Mouse (Mus musculus): ENCODE data around the gene Zmym4. TPM values are rescaled to one million over a fixed set of nuclear protein-coding genes. Genes with fewer than 3 reads are reported as not detected.
A peak's percentile ranks its signal among the peaks of the same experiment; 100 is the strongest.
"Not testable (repeated sequence)": the region's sequence is repeated elsewhere in the genome, so short reads cannot be mapped to it uniquely, and the experiment has no call there.

Gene Zmym4
- total RNA-seq (2022) = 10 to 100 TPM; 43.7 to 80.5 (median 57.3) TPM

DNA sequence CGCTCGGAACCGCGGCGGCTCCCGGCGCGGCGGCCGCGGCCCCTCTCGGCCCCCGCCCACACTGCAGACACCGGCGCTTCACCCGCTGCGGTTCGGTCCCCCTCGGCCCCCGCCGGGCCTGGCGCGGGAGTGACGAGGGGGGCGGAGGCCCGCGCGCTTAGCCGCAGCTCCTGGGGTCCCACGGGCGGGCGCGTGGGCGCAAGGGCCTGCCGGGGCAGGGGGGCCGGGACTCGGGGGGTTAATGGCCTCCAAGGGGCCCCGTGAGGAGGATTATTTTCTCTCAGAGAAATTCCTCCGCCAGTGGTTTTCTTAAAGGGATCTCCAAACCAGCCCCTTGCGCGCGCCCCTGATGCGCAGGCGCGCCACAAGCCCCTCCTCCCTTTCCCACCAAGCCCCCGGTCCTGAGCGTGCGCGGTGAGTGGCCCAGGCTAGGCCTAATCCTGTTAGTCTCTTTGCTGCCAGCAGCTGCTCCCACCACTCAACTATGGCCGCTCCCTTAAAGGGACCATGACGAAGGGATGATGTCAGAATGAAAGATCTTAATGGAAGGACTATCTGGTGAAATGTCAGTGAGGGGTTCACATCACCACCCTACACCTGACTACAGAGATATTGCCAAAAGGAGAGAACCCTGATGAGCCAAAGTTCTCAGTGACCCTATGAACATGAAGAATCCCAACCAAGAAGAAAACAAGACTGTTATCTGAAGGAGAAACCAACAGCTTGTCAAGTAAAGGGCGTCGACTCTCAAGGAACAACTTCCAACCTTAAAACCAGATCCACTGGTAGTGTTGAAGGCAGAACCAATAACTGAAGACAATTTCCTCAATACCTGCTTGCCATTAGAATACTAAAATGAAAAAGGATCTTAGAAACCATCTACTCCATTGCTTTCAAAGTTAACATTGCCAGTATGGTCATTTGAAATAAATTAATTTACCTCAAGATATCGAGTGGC is at the start of gene Zmym4:
Zmym4 (minus strand) TSS at position 272 of the 958 bp plus-strand sequence.
- DNase-seq = peak; percentile 92

DNA sequence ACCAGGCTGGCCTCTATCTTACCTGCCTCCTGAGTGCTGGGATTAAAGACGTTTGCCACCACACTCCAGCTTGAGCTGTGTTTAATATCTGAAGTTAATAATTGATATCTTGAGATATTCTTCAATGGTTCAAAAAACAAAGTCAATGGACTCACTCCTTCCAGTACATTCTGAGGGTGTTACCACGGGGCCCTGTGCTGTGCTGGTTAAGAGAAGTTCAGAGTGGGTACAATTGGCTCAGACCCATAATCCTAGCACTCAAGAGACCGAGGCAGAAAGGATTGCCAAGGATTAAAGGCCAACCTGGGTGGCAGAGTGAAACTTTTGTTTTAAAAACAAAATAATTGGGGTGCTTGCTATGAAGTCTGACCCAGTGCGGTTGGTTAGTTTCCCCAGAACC is 48.4 kb upstream of the Zmym4 start:
- no peak for DNase-seq

DNA sequence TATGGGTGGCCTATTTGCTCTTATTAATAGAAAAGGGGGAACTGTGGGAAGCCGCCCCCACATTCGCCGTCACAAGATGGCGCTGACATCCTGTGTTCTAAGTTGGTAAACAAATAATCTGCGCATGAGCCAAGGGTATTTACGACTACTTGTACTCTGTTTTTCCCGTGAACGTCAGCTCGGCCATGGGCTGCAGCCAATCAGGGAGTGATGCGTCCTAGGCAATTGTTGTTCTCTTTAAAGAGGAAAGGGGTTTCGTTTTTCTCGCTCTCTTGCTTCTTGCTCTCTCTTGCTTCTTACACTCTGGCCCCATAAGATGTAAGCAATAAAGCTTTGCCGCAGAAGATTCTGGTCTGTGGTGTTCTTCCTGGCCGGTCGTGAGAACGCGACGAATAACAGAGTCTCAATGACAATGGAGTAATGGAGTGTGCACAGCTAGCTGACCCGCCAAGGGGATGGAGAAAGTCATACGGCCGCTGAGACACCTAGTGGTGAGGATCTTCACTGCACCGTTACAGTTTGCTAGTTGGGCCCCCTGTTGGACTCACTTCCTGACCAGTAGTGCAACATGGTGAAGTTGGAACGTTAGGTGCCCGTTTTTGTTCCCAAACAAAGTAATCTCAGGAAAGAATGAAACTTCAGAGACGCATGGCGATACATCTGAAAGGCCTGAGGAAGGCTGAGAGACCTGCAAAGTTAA is 47.5 kb upstream of the Zmym4 start:
- DNase-seq = peak; percentile 78

DNA sequence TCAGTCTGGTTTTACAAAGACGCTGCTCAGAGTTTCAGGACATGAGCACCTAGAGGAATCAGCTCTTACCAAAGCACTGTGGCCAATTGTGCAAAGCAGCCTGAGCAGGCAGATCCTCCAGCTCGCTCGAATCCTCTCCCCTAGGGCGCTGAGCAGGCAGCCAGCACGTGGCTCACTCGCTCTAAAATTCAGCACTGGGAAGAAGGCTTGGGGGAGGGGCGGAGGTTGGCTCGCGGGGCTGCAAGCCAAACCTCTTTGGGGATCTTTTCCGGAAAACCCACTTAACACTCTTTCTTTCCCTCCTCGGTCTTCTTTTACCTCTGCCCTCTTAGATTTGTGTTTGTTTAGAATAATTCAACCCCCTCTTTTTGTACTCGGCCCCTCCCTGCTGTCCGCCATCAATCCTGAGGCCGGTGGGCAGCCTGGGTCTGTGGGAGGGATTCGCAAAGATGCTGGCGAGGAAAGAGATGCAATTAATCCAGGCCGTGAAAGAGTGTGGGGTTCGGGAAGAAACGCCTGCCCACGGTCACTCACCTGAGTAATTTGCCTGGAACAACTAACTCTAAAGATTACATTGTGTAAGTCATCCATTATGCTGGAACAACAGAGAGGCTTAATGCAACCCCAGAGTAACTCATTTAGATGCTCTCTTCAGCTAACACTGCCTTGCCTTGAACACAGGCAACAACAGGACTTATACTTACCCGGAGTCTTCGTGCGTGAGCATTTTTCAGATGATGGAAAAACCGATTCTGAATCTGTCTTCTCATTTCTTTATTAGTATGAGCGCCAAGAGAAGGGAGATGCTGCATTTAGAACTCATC is 37.4 kb upstream of the Zmym4 start:
- no peak for DNase-seq

DNA sequence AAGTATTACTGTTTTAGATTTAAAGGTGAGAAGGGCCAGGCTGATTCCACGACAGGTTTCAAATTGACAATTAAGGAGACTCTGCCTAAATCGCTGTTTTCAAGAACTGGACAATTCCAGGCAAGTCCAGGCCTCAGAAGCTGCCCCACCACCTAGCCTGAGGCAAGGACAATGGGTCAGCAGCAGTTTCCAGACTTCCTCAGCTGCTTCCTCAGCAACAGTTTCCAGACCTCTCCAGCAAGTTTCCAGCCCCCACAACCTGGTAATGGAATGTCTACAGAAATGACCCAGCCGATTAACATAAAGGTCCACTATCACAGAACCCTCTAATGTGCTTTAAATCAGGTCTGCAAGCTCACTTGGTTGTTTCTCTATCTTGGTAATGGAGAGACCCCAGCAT is 36.4 kb upstream of the Zmym4 start:
- DNase-seq = no peak

DNA sequence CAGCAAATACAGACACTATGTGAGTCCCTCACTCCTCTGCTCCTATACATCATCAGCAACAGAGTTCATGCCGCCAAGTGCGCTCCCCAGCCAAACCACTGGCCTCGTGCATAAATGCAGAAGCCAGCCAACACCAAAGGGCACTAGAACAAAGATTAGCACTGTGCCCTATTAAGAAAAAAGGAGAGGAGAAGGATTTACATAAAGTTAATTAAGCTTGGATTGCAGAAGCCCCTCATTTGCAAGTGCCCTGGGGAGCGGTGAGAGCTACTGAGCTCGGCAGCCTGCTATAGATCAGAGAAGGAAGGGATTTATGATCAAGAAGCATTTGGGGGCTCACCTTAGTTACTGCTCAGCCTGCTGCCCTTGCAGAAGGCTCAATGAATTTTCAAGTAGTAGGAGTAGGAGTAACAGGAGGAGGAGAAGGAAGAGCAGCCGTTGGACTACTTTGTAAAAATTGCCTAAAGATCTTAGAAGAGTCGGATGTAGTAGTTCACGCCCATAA is 32.7 kb upstream of the Zmym4 start:
- no peak for DNase-seq

DNA sequence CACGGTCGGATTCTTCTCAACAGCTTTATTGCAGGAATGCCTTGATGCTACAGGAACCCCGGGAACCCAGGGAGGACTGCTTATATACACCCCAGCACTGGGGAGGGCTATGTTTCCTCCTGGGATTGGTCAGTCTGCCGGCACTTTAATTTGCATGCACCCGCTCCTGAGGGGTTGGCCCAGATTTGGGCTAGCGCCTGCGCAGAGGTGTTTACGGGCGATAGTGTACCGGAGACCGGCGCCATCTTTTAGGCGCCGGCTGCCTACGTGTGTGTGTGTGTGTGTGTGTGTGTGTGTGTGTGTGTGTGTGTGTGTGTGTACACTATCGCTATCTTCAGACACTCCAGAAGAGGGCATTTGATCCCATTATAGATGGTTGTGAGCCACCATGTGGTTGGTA is 31.4 kb upstream of the Zmym4 start:
- DNase-seq = not testable (repeated sequence)

DNA sequence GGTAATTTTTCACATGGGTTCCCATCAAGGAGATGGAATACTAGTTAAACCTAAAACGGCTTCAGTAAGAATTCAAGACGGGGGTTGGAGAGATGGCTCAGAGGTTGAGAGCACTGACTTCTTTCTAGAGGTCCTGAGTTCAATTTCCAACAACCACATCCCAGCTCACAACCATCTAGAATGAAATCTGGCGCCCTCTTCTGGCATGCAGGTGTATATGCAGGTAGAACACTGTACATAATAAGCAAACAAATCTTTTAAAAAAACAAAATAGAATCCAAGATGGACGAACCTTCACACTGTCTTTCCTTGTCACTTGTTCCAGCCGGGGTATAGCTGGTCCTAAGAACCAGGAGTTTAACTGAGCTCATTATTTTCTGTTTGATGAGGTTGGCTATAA is 24.4 kb upstream of the Zmym4 start:
- no peak for DNase-seq

DNA sequence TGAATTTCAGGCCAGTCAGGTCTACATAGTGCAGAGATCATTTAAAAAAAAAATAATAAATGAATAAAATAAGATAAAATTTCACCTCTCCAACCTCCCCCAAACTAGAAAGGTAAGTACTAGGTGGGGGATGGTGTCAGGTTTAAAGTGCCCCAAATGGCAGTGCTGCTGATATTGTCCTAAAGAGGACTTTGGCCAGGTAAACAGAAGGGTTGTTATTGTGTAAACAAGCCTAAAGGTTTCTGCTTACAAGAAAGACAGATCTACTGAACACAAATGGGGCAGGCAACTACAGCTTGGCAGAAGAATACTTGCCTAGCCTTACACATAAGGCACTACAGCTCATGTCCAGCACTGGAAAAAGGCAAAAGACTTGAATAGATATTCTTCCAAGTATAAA is 22.6 kb upstream of the Zmym4 start:
- no peak for DNase-seq

DNA sequence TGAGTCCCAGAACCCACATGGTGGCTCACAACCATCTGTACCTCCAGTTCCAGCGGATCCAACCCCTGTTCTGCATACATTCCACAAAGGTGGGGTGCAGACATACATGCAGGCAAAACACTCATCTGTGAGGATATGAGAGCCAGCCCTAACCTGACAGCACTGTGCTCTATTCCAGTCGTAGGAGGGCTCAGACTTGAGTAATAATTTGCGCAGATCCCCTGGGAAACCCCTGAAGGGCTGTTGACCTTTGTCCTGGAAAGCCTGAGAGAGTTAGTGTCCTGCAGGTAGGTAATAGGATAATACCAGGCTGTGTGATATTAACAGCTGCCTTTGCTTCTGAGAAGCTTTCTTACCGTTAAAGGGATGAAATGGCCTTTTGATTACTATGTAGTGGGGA is 20.6 kb upstream of the Zmym4 start:
- DNase-seq = no peak

DNA sequence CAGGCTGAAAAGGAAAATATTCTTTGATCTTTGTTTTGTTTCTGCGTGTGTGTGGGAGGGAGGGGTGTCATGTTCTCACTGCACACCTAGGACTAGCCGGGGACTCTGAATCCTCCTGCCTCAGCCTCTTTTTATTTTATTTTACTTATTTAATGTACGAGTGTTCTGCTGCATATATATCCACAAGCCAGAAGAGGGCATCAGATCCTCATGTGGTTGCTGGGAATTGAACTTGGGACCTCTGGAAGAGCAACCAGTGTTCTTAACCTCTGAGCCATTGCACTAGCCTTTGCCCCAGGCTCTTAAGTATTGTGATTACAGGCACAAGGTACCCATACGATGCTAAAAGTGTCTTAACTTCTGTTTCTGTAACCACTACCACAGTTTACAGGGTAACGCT is 18.8 kb upstream of the Zmym4 start:
- DNase-seq = no peak

DNA sequence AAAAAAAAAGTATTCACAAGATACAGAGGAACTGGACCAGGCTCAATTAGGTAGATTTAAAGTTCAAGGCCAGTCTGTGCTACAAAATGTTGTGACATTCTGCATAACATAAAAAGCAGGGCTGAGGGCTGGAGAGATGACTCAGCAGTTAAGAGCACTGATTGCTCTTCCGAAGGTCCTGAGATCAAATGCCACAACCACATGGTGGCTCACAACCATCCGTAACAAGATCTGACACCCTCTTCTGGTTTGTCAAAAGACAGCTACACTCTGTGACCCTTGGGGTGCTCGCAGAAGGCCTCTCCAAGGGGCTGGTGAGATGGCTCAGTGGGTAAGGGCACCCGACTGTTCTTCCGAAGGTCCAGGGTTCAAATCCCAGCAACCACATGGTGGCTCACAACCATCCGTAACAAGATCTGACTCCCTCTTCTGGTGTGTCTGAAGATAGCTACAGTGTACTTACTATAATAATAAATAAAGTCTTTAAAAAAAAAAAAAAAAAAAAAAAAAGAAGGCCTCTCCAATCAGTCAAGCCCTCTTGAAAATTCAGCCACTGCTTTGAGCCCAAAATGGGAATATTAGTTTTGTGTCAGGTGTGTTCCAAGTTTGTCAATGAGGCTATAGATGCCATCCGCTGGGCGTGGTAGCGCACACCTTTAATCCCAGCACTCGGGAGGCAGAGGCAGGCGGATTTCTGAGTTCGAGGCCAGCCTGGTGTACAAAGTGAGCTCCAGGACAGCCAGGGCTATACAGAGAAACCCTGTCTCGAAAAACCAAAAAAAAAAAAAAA is 16.0 kb upstream of the Zmym4 start:
- peak; percentile 39 for DNase-seq

DNA sequence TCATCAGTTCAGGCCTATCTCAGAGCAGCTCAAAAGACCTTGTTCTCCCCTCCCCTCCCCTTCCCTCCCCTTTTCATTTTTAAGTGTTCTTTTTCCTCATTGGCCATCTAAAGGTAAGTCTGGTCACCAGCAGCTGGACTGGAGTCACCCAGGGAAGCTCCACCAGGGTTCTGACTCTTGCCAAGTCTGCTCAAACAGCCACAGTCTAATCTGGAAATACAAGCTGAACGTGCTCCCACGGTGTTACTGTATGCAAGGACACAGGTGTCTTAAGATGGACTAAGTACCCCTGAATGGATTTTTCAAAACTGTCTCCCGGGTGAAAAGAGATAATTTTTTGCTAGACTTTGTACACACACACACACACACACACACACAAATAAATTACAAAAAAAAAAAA is 15.4 kb upstream of the Zmym4 start:
- DNase-seq = peak; percentile 22

DNA sequence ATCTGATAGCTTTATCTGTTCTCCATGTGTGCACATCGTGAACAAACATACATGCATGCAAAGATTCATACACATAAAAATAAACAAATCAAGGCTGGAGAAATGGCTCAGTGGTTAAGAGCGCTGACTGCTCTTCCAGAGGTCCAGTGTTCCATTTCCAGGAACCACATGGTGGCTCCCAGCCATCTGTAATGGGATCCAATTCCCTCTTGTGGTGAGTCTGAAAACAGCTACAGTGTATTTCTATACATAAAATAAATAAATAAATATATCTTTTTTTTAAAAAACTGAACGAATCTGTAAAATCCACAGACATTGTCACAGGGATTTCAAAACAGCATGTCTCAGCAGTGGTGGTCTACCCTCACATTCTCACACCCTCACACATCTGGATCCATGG is 10.8 kb upstream of the Zmym4 start:
- DNase-seq = no peak

DNA sequence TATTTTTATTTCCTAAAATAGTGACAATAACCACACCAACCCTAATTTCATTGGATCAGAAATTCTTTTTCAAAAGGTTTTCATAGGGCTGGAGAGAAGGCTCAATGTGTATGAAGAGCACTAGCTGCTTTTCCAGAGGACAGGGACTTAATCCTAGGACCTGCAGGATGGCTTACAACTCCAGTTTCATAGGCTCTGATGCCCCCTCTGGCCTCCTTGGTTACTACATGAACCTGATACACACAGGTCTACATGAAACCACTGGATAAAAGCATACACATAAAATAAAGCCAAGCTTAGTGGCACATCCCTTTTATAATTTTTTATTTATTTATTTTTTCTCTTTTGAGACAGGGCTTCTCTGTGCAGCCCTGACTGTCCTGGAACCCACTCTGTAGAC is 9.5 kb upstream of the Zmym4 start:
- no peak for DNase-seq

DNA sequence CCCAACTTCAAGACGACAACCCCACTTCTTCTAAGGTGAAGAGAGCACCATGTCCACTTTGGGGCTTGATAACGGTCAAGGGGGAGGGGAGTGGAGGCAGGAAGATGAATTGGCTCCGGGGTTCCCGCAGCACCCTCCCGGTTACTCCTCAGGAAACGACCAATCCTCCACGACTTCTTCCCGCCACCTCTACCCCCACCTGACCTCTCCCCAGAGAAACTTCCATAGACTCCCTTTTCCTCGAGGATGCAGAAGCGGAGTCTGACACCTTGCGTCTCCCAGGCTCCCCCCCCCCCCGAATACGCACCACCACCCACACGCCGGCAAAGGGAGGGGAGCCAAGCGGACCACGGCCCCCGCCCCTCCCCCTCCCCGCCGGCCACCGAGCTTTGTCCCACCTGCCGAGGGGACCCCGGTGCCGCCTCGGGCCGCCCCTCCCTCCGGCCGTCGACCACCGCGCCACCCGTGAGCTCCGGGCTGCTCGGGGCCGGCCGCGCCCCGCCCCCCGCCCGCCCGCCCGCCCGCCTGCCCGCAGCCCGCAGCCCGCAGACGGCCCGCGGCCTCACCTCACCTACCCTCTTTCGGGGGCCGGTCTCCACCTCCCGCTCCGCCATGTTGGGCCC is 583 bp downstream of the Zmym4 start:
- DNase-seq = peak; percentile 25

DNA sequence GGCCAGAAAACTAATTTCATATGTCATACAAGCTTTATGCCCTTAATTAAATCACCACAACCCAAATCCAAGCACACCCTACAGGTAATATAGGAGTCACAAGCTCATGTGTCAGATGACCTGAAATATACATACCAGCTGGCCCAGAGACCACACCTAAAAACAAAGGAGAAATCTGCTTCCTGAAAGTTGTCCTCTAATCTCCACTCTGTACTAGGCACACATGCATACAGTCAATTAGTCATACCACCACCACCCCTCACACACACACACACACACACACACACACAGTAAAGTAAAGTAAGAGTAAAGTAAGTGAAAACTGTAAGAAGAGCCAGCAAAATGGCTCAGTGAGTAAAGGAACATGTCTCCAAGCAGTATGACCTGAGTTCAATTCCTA is 9.3 kb downstream of the Zmym4 start:
- no peak for DNase-seq

DNA sequence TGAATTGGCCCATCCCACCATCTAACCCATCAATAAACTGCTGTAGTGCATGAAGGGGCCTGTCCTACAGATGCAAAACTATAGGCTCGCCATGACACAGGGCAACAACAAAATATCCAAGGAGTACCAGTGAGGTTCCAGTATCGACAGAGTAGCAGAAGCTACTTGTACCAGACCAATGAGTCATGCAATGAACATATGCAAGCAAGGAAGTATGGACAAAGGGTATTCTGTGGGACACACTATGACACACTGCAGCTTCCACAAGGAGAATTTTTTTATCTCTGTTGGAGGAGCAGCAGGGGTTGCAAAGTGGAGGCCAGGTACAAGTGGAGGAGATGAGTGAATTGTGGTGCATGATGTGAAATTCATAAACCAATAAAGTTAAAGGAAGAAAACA is 9.7 kb downstream of the Zmym4 start:
- no peak for DNase-seq

DNA sequence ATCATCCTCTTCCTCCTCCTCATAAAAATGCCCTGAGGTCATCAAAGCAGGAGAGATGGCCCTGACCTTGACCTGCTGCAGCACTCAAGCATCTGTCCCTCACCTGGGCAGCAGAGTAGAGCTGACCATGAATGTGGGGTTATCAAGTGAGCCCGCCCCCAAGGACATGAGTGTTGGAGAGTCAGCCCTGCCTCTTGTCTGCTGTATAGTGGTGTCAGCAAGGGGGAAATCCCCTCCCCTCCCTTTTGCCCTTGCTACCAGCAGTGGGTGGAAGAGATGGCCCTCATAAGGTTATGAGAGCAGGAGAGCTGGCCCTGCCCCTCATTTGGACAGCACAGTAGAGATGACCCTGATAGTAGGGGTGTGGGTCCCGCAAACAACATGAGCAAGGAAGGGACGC is 10.5 kb downstream of the Zmym4 start:
- peak; percentile 32 for DNase-seq

DNA sequence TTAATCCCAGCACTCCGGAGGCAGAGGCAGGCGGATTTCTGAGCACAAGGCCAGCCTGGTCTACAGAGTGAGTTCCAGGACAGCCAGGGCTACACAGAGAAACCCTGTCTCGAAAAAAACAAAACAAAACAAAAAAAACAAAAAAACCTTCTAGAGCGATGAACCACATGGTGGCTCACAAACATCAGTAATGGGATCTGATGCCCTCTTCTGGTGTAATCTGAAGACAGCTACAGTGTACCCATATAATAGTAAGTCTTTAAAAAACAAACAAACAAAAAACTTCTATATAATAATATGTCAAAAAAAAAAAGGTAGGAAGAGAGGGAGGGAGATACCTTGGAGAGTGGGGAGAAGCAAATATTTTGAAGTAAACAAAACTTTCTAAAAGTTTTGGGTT is 17.1 kb downstream of the Zmym4 start:
- DNase-seq = not testable (repeated sequence)

DNA sequence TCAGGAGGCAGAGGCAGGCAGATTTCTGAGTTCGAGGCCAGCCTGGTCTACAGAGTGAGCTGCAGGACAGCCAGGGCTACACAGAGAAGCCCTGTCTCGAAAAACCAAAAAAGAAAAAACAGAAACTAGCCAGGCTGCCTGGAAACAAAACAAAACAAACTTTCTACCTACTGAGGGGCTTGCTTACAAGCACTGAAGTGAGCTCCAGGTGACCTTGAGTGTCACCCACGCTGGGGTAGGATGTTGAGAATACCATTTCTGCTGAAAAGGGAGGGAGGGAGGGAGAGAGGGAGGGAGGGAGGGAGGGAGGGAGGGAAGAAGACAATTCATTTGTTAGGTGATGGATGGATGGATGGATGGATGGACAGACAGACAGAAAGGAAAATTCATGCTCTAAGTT is 24.5 kb downstream of the Zmym4 start:
- no peak for DNase-seq

Measured in adrenal gland, adult 8-10 months (tissue).